Mouse (Mus musculus) retina, adult 2 months (tissue): ENCODE measurements around the gene Mapk8.

Source experiments
- DNase-seq: peaks from one replicate; pipeline ENCODE4 v3.0.0-alpha.2; 2012; ENCODE audit warnings: low read depth, low spot score

The Mapk8 gene

DNA sequence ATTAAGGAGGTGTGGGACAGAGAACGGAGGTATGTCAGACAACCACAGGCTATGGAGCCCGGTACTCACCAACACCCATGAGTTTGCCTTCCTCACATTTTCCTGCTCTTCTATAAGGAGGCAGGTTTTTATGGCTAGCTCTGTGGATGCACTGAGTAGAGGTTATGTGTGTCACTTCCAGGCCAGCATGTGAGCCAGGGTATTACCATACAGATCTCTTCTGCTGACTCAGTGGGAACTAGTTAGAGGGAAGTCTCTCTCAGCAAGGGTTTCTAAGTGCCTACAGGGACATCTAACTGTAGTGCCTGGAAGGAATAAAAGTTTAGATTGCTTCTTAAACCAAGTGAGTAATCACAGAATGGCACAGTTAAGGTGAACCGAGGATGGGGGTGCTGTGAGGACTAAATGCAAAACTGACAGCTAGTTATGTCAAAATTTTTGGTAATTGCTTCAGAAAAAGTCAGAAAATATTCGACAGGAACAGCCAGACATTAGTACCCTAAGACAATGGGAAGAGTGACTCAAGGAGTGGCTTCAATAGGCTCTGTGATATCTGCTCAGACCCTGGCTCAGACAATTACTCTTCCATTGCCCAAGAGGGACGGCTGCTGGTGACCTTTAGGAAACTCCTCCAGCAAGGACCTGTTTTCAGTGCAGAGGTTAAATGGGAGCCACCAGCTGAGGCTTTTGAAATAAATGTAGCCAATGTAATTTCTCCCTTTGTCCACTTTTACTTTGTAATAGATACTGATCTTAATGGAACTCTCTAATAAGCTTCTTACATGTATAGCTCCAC lies 48.7 kb downstream of the Mapk8 start:
- no peak for DNase-seq

DNA sequence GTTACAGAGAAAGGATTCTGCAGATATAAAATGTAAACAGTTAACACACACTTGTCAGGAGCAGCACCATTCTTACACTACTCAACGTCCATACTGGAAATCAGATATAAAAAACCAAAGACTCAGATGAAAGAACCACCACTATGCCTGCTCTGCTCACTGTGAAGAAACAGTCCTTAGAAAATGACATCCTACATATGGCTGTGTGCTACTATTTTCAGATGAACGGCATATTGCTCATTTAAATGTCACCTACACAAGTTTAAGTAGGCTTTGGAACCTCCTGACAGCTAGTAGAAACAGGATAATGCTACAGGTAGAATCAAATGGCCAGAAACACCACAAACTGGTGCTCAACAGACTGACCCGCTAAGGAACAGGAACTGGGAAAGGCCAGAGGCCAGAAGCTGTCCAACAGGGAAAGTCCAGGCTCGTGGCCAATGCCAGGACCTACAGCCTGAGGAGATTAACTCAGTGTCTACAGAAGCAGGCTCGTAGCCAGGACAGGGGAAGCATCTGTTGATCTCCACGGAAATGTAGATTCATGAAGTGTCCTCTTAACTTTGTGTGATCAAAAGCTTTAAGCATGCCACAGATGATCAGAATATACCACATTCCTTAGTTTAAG lies 66.0 kb downstream of the Mapk8 start:
- no peak for DNase-seq

DNA sequence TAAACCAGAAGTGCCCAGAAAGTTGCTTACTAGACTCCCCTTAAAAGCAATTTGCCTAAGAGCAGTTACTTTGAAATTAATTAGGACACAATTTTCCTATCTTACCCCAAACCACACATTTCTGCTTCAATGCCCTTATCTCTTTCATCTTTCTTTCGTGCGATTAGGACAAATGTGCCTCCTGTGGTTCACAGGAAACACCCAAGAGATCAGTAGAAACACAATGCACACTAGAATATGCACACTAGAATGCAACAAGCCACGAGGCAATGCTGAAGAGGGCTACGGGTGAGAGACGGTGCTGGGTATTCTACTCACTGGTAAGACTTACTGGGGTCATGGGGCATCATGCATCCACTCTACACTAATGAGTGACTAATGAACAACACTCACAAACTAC lies 68.2 kb downstream of the Mapk8 start:
- DNase-seq = no peak

DNA sequence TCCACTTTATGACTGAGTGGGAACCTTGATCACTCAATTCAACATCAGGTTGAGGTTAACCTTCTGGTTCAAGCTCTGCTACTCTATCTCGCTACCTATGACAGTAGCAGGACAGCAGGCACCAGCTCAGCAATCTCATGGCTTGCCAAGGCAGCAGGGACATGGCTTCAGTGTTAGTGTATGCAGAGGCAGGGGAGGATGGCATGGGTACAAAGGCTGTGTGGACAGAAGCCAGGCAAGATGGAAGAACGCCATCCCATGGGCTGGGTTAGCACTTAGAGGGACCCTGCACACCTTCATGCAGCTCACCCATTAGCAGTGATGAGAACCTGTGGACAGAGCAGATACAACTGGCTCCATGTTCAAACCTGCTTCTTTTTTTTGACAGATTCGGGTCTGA lies 69.7 kb downstream of the Mapk8 start:
- DNase-seq = no peak

DNA sequence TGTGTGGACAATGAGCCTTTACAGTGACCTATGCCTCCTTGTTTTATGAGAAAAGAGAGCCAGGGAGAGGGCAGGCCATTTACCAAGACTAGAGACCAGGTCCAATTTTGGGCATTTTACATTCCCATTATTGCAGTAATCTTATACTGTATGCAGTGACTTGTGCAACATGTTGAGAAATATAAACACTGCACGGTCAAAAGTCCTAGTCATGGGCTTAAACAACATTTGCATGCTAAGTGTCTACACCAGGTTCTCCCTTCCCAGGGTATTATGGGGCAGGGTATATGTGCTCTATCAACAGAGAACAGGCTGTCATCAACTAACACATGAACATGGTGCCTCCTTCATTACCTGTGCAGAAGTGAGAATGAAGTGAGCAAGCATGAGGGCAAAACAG lies 72.9 kb downstream of the Mapk8 start:
- DNase-seq = no peak

DNA sequence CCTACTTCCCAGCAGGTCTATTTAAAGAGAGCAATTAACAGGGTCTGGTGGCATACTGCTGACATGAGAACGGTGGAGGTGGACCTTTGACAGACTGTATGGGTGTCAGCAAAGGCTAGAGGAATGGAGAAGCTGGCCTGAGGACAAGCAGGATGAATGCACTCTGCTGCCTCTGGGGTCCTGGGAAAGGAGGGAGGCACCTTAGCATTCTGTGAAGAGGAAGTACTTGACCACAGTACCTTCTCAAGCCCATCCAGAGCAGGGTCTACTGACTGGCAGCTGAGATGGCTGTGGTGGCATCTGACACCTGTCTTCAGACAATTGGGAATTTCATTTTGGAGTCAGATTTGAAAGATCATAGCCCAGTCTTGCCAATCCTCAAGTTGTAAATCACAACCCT lies 73.7 kb downstream of the Mapk8 start:
- no peak for DNase-seq

DNA sequence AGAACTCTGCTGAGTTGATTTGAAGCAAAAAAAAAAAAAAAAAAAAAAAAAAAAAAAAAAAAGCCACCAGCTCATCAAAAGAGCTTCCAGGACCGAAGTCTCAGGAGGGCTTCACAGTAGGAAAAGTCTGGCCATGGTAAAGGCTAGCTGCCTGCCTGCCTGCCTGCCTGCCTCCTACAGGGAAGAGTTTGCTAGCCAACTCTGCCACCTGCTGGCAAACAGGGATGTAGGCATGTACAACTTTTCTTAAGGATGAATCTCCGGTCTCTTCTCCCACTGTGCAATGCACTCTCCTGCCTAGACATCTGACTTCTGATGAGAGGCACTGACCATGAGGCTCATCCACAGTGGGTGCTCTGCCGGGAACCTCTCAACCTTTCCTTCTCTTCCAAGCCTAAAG lies 75.7 kb downstream of the Mapk8 start:
- peak; percentile 40 for DNase-seq

DNA sequence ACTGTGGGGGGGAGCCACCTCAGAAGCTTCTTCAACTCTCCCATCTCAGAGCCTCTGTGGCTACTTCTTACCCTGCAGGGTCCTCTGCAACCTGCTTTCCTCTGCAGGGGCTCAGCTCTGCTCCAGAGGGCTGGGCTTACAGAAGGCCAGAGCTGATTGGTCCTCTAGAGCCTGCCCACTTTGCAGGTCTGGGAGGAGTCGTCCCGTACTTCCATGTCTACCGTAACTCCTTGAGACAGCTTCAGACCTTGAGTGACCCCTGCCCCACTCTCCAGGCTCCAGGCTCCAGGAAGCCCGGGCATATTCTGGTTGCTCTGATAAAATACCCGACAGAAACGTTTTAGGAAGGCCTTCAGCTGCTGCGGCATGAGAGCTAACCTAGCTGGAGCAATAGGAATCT lies 76.9 kb downstream of the Mapk8 start:
- no peak for DNase-seq

DNA sequence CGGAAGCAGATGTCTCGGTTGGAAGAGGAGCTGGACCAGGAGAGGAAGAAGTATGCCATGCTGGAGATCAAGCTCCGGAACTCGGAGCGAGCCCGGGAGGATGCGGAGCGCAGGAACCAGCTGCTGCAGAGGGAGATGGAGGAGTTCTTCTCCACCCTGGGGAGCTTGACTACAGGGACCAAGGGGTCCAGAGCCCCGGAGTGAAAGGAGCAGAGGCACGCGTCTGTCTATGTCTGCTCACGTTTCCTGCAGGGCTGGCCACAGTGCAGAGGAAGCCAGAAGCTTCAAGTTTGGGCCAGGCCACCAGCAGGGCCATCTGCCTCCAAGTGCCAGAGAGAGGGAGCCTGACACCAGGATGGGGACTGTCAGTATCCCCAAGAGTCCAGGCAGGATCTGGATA lies 77.6 kb downstream of the Mapk8 start:
- no peak for DNase-seq

DNA sequence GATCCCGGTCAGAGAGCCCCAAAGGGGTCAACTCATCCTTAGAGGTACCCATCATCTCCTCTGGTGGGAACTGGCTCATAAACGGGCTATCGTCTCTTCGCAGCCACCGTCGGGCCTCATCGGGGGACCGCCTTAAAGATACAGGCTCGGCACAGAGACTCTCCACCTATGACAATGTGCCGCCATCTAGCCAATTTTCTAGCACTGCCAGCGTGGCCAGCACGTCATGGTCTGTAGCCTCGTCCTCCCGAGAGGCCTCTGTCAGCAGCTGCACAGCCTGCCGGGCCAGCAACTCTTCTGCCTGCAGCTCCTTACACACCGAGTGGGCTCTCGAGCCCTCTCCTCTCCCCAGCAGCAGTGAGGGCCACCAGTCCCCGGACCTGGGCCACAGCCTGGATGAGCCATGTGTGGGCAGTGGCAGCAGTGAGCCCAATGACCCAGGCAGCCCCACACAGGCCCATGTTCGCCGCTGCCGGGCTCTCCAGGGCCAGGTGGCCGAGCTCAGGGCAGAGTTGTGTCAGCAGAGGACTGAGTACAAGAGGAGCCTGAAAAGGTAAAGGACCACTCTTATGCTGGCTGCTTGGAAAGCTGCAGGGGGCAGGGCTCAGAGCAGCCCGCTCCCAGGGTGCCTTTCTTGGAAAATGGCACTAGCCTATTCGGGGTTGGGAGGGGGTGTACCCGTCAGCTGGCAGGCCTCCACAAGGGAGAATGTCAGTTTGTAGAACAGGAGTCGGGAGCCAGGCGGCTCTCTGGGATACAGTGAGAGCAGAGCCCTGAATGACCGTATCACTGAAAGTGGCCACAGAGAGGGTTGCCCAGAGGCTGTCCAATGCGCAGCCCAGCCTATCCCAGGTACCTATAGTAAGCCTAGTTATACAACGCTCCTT lies 79.8 kb downstream of the Mapk8 start:
- no peak for DNase-seq

DNA sequence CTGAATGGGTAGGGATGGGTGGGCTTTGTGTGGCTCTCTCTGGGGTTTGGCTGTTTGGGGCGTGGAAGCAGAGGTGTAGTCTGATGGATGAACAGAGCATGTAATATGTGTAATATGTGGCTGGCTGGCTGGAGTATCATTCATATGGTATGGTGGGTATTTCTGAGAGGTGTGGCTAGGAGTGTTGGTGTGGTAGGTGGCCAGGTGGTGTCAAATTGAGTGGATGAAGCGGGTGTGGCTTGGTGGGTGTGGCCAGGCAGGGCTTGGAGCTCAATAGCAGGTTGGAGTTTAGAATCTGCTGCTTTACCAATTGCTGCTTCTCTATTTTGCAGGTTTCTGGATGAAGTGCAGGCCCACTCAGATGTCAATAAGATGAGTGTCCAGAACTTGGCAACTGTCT lies 82.9 kb downstream of the Mapk8 start:
- DNase-seq = no peak

DNA sequence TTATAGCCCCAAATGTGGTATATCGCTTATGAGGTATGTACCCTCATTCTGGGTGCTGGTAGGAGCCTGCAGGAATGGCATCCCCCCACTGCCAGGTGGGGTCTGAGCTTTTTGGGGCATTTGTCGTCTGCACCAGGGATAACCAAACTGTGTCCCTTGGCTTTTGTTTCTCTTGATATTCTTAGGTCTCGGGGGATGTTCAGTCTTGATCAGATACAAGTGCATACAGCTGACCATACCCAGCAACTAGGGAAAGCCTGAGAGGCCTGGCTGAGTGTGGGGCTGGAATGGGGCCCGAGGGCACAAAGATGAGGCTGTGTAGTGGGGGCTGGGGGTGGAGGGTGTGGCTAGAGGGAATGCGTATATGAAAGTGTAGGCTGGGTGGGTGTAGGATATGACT lies 83.3 kb downstream of the Mapk8 start:
- DNase-seq = no peak

DNA sequence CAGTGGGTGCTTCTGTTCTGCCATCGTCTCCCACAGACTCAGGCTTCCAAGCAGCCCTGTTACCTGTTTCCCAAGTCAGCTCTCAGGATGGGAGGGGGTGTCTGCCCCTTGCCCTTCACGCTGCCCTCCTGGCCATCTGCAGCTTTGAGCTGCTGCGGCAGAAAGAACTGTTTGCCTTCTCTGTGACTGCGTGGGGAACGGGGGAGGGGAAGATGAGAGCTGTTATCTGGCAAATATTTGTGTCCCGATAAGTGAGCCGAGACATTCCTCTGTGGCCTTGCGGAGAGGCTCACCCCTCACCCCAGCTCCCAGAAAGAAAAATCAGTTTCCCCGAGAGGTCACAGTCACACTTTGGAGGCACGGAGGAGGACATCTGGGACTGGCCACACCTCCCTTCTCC lies 84.2 kb downstream of the Mapk8 start:
- DNase-seq = no peak

DNA sequence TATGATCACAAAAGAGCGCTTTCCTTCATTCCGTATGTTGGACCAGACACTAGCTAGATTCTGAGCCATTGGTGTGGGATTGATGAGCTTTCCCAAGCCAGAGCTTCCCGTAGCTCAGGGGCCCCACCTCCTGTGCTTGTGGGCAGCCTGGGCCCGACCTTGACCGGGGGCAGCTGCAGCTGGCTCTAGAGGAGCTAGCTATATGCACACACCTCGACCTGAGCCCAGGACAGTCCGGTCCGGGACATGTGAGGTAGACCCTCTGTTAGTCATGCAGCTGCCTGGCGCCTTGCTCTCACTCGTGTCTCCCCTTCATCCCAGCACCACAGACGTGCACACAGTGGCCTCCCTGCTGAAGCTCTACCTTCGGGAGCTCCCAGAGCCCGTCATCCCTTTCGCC lies 84.8 kb downstream of the Mapk8 start:
- DNase-seq = no peak

DNA sequence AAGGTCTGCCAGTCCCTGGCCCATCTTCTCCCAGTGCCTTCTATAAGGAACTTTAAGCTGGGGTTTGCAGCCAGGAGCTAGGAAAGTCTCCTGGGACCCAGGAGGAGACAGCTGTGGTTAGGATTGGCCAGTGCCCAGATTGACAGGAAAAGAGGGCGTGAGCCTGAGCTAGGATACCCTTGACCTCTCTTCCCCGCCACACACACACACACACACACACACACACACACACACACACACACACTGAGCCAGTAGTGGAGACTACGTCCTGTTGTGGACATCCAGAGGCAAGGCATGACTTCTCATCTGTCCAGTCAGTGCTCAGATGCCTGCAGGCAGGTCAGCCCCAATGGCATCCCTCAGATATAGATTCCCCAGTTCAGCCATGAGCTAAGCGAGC lies 85.4 kb downstream of the Mapk8 start:
- no peak for DNase-seq

DNA sequence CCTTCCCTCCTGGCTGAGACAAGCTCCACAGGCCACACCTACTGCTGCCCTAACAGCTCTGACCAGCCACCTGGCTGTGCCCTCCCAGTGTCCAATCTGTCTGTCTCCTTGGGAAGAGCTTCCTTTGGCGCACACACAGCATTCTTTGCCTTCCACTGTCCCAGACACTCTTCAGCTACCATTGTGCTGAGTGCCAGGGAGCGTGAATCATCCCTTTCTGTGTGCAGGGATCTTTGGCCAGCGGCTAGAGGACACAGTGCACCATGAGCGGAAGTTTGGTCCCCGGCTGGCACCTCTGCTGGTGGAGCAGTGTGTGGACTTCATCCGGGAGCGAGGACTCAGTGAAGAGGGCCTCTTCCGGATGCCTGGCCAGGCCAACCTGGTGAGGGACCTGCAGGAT lies 88.1 kb downstream of the Mapk8 start:
- no peak for DNase-seq

DNA sequence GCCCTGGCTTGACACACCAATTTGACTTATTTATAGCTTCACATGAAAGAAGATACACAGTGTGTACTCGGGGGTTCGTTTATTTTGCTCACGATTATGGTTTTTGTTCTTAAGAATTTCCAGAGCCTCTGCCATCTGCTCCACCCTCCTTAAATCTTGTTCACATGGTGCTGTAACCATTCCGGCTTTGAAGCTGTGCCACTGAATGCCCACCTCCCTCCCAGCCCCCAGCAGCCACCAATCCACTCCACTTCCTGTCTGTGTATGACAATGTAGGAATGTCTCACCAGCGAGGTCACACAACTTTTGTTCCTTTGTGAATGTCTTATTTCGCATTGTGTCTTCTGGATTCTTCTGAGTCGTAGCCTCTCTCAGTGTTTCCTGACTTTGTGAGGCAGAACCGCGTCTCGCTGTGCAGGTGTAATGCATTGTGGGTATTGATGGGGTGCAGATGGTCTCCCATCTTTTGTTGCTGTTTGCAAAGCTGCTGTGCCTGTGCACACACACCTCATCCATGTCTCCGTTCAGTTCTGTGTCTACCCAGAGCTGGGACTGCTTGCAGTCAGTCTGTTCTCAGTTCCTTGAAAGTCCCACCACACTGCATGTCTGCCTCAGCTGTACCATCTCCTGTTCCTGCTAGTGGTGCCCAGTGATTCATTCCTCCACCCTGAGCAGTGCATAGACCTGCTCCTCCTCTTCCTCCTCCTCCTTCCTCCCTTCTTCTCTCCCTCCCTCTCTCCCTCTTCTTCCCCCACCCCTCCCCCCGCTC lies 89.2 kb downstream of the Mapk8 start:
- DNase-seq = no peak

DNA sequence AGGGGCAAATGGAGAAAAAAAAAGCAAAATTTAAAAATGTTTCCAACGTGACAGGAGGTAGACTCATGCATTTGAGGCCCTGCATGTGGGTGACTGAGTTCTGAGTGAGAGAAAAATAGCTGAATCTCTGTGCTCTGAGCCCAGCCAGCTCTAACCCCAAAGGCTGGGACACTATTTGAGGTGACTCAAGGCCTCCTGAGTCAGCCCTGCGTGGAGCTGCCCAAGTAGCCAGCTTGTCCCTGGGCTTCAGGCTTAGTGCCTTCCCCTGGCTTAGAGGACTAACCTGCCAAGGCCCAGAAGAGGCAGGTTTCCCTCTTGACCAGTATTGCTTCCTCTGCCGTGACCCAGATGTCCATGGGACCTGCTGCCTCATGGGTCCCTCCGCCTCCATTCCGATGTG lies 91.7 kb downstream of the Mapk8 start:
- DNase-seq = no peak

DNA sequence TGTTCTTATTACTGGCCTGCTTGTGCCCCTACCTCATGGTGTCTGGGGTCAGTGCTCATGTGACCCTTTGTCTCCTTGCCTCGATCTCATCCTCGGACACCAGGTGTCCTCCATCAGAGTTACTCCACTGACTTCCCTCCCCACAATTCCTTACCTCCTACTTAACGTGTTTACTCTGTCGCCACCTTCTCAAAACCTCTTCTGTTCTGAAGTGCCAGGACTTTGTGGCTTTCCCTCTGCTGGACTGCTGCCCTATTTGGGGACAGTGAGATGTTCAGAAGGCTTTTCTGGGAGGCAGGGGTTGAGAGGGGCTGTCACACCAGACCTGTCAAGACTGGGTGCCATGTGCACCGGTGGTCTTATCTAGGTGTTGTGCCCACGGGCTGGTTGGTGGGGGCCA lies 94.1 kb downstream of the Mapk8 start:
- no peak for DNase-seq

DNA sequence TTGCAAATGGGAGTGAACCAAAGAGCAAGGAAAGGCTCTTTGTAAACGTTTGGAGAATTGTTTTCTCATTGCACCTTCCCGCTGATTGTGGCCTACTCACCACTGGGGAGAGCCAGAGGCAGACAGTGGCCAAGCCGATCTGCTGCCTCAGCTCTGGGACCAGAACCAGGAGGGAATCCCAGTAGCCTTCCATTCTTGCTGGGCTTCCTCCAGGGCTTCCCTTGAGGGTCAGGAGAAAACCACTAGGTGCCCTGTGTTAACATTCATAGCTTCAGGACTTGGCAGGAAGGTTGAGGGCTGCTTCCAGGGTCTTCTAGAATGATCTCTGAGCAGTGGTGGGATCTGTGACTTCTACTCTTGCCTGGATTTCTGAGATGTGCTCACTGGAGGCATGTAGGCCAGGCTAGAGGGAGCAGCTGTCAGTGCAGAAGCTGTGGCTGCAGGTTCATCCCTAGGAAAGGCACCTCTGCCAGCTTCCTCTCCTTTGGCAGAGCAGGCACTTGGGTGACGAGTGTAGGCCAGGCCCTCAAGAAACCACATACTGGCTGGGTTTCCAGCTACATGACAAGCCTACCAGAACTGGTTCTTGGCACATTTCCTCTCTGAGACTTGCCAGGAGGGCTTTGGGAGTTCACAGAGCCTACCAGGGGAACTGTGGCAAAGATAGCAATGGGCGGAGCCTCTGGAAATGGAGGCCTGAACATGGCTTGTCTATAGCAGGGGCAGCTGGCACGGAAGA lies 94.8 kb downstream of the Mapk8 start:
- no peak for DNase-seq

DNA sequence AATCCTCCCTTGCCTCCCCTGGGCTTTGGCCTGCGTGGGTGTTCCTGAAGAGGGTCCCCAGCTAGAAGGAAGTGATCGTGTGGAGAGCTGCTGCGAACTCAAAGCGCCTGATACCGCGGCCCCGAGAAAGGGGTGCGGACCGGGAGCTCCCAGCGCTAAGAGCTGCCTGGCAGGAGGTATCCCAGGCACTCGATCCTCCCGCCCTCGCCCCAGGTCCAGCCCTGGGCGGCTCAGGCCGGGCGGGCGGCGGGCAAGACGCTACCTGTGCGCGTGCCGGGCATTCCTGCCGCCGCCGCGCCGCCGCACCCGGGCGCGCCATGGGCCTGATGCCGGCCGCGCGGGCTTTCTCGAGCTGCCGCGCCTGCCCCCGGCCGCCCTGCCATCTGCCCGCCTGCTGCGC lies 95.9 kb downstream of the Mapk8 start:
- DNase-seq = no peak
